Mouse (Mus musculus): ENCODE measurements around the gene Teddm3.
"Not testable (repeated sequence)": the region's sequence is repeated elsewhere in the genome, so short reads cannot be mapped to it uniquely, and the experiment has no call there.

Gene Teddm3

DNA sequence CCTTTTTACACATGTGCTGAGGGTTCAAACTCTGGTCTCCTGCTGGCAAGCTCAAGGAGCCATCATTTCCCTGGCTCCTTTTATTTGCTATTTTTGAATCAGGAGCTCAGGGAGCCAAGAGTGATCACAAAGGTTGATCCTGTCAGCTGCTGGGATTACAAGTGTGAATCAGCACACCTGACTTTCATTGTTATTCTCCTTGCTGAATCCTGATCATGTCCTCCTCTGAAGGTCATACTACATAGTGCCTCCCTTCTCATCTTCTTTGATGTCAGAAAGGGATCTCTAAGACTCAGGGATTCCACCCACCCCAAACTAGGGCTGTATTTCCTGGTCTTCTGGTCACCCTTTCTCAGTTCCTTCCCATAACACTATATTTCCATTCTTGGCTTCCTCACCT is 3.9 kb downstream of the Teddm3 start:
- DNase-seq (ENCODE audit: low spot score in 2 of 2) = no peak

GRCm38 (mm10) chr16:21148451-21148850 is 5.3 kb downstream of the Teddm3 start:
- DNase-seq (ENCODE audit: low spot score in 2 of 2) = not testable (repeated sequence)

DNA sequence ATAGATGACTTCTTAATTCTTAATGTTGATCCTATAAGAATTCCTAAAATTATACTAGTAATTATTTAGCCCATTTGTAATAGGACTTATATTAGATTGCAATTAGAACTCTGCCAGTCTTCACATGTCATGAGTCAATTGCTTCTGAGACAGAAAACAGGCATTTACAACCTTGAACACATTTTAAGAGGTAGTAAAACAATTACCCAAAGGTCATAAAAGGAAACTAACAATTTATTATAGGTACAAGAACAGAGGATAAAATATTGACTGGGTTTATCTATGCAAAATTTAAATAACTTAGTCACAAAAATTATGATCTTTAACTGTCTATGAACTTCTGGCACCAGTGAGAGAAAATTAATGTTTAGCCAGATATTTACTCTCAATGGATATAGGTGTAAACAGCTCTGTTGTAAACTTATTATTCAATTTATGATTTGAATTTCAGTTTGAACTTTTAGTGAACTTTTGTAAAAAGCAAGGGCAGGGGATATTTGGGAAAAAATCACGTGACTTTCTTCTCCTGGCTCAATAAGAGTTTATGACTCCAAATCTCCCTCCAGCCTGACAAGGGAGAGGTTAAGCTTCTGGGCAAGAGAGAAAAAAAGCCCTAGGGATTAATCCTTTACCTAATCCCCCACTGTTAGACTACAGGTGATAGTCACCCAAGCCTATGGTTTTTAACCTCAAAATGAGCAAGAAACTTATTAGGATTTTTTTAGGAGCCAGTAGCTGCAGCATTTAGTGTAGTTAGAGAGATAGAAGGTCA is 17.3 kb downstream of the Teddm3 start:
- DNase-seq (ENCODE audit: low spot score in 2 of 2) = no peak

- DNase-seq (ENCODE audit: low spot score in 2 of 2) = not testable (repeated sequence)
Measured at GRCm38 (mm10) chr16:21127666-21128065, 26.1 kb downstream of the Teddm3 start.

DNA sequence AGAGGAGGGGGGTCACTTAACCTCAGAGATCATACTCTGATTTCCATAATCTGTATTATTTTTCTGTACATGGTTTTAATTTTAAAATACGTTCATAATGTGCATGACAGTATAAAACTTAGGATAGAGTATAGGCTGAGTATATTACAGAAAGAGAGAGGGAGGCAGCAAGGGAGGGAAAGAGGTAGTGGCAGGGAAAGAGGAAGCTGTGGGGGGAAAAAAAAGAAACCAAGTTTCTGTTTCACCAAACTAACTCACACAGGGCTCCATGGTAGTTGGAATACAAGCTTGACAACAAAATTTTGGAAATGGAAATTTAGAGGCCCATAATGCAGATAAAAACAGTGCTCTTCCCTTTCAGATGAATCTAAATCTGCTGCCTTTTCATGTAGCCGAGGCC is 31.0 kb downstream of the Teddm3 start:
- DNase-seq (ENCODE audit: low spot score in 2 of 2) = not testable (repeated sequence)

DNA sequence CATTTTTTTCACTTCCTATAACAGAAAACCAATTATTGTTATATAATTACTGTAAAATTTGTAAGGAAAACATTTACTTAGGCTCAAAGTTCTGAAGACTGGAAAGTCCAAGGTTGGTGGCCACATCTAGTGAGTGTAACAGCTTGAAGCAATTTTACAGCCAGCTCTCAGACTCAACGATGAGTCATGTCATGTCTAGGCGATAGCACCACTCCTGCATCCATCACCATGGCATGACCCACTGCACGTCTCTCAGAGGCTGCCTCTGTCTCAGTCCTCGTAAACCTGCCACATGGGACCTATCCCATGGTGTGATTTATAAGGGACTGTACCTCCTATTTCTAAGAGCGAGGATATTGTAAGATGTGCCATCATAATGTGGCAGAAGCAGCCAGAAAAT is 37.7 kb downstream of the Teddm3 start:
- no peak for DNase-seq (ENCODE audit: low spot score in 2 of 2)

GRCm38 (mm10) chr16:21109473-21109872 is 44.3 kb downstream of the Teddm3 start:
- DNase-seq (ENCODE audit: low spot score in 2 of 2) = no peak

Measured in natural killer cell, adult 2 months (primary cell).